Mouse (Mus musculus) embryonic fibroblast, embryonic 13.5 days (primary cell): ENCODE data around the gene Slamf8.

ENCODE experiments used
- CTCF ChIP-seq: IDR thresholded peaks from 2 replicates; pipeline ENCODE4 v1.5.1; 2011; ENCODE audit warnings: mild to moderate bottlenecking, control low read depth, low read length, moderate library complexity, borderline replicate concordance; ENCODE audit not compliant: insufficient read depth
- POLR2A ChIP-seq: IDR thresholded peaks from 2 replicates; pipeline ENCODE4 v1.6.1; 2011; ENCODE audit warnings: low read depth, mild to moderate bottlenecking, control low read depth, low read length, moderate library complexity

DNA sequence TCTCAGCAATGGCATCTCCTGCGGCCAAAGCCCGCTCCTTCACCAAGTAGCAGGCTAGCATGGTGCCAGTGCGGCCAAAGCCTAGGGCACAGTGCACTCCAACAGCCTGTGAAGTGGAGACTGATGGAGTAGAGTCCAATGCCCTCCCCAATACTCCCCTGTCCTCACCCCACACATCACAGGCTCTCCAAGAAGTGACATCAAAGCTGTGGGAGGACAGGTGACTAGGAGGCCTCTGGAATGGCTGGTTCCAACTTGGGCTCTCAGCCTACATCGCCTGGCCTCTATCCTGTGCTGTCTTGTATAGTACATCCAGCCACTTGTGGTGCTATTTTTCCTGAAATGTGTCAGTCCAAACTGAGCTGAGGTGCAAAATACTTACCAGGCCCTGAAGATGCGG is 41.4 kb upstream of the Slamf8 start:
- TF ChIP-seq POLR2A (no peak), CTCF (no peak)
